Mouse (Mus musculus) lung, adult 2 months (tissue): ENCODE data around the gene Plekhf1.

Experiments
- CTCF ChIP-seq: fragments of 200-500 bp; IDR thresholded peaks from 2 replicates; pipeline ENCODE4 v1.5.1; 2011; ENCODE audit warnings: mild to moderate bottlenecking, low read length, control low read depth; ENCODE audit not compliant: insufficient read depth
- POLR2A ChIP-seq: fragments of 200-500 bp; IDR thresholded peaks from 2 replicates; pipeline ENCODE4 v1.6.1; 2011; ENCODE audit warnings: low read depth, mild to moderate bottlenecking, control low read depth, low read length, borderline replicate concordance; ENCODE audit errors: extremely low read depth

DNA sequence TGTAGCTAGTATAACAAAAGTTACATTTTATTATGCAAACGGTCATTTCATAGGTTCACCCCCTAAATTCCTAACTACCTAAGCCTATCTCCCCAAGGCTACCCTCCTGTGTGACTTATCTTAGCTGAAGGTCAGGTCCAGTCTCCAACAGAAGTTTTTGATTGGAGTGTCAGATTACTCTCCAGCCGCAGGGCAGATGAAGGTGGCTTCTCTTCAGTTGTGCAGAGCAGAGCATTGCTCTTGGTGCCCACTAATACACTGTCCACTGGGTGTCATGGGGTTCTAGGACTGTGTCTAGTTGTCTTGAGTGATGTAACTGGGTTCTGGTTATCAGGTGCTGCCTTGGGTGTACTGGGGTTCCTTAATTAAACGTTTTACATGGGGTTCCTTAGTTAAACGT lies 44.0 kb upstream of the Plekhf1 start:
- TF ChIP-seq POLR2A, result no peak
- no peak for TF ChIP-seq CTCF
